Mouse (Mus musculus) stomach, embryonic 16.5 days (tissue): ENCODE data around the gene Cyp2d40. TPM values are rescaled to one million over a fixed set of nuclear protein-coding genes. Genes with fewer than 3 reads are reported as not detected.
"Not testable (repeated sequence)": the region's sequence is repeated elsewhere in the genome, so short reads cannot be mapped to it uniquely, and the experiment has no call there.

Source experiments
- ATAC-seq: fragments of 200-750 bp; cut with Nextera tagmentation; 2 replicates; pipeline ENCODE4 v1.8.0; 2017; ENCODE audit warnings: moderate number of reproducible peaks, moderate TSS enrichment; ENCODE audit not compliant: insufficient read depth, low FRiP score
- H3K27ac ChIP-seq: fragments of 300-500 bp; sonication (generic); 2 replicates; pipeline ENCODE4 v1.5.1; 2014; ENCODE audit warnings: low read length
- H3K27me3 ChIP-seq: fragments of 300-500 bp; sonication (generic); 2 replicates; pipeline ENCODE4 v1.6.1; 2014; ENCODE audit warnings: low read length, control low read depth, mixed read lengths; ENCODE audit not compliant: control insufficient read depth, insufficient read depth
- H3K36me3 ChIP-seq: fragments of 300-500 bp; sonication (generic); 2 replicates; pipeline ENCODE4 v1.6.1; 2014; ENCODE audit warnings: low read length; ENCODE audit not compliant: control insufficient read depth, insufficient read depth
- H3K4me1 ChIP-seq: fragments of 300-500 bp; sonication (generic); 2 replicates; pipeline ENCODE4 v1.6.1; 2014; ENCODE audit warnings: low read length, control low read depth, mixed read lengths; ENCODE audit not compliant: control insufficient read depth, insufficient read depth
- H3K4me2 ChIP-seq: fragments of 300-500 bp; sonication (generic); 2 replicates; pipeline ENCODE4 v1.6.1; 2014; ENCODE audit warnings: low read depth, low read length, mixed read lengths
- H3K4me3 ChIP-seq: fragments of 300-500 bp; sonication (generic); replicated peaks from 2 replicates; pipeline ENCODE4 v1.5.1; 2014; ENCODE audit warnings: mild to moderate bottlenecking, low read length
- H3K9ac ChIP-seq: fragments of 300-500 bp; sonication (generic); 2 replicates; pipeline ENCODE4 v1.6.1; 2014; ENCODE audit warnings: low read length
- H3K9me3 ChIP-seq: fragments of 300-500 bp; sonication (generic); replicated peaks from 2 replicates; pipeline ENCODE4 v1.6.1; 2016; ENCODE audit warnings: low read length, control low read depth; ENCODE audit not compliant: control insufficient read depth
- WGBS: fragments of 180-500 bp; shearing (Covaris S2); extraction: QIAGEN DNeasy Blood & Tissue Kit; methylation state at CpG from one replicate; pipeline ENCODE4 v1.1.7; 2014; 5-methylcytosine and 5-hydroxymethylcytosine counted together
- polyA plus RNA-seq: library from polyadenylated mRNA; unstranded; fragments of >200 nt; fragmentation: Nextera tagmentation; extraction: Ambion mirVana; gene quantifications from 2 replicates; pipeline ENCODE4 v1.2.1, GENCODE M21; 2015

The Cyp2d40 gene
- polyA plus RNA-seq, 1 experiment from 2014 or later: not detected

GRCm38 (mm10) chr15:82793454-82793853 is 29.5 kb upstream of the Cyp2d40 start:
- Histone ChIP-seq H3K27me3 (no peaks in the 10 kb centered on the region), H3K4me1 (no peaks in the 10 kb centered on the region), H3K27ac (peak overlapping the region; percentile 92), H3K4me2 (peak overlapping the region; percentile 38; the same call in 1 of the 2 replicates), H3K36me3 (no peaks in the 10 kb centered on the region), H3K4me3 (peak overlapping the region; percentile 30), H3K9ac (no peak overlapping the region), H3K9me3 (no peaks in the 10 kb centered on the region)
- 65% methylated on average over 1 of the region's 1 CpGs for WGBS
- ATAC-seq: peak; percentile 44; the same call in 1 of the 2 replicates

DNA sequence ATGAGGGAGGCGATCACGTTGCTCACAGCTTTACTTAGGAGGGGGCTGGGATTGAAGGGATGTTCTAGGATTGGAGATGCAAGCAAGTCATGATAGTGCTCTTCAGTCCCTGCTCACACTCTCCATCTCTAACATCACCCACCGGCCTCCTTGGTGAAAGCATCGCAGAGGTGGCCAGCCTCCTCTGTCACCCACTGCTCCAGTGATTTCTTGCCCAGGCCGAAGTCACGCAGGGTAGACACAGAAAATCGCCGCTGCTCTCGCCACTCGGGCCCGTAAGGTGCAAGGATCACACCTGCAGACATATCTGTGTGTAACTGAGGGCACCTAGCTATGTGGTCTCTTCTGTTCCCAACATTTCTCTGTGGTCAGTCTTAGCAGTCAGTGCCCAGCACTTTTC is 28.6 kb upstream of the Cyp2d40 start:
- no peaks in the 10 kb centered on the region for H3K27me3 ChIP-seq
- H3K9me3 ChIP-seq: no peaks in the 10 kb centered on the region
- no peaks in the 10 kb centered on the region for H3K36me3 ChIP-seq
- H3K9ac ChIP-seq: no peak overlapping the region
- no peak for ATAC-seq
- no peaks in the 10 kb centered on the region for H3K4me1 ChIP-seq
- H3K4me2 ChIP-seq: peak overlapping the region; percentile 30; the same call in 1 of the 2 replicates
- H3K27ac ChIP-seq: peak overlapping the region; percentile 68; the same call in 1 of the 2 replicates
- 93% methylated on average over 11 of the region's 11 CpGs for WGBS
- peak overlapping the region; percentile 24; the same call in 1 of the 2 replicates for H3K4me3 ChIP-seq

DNA sequence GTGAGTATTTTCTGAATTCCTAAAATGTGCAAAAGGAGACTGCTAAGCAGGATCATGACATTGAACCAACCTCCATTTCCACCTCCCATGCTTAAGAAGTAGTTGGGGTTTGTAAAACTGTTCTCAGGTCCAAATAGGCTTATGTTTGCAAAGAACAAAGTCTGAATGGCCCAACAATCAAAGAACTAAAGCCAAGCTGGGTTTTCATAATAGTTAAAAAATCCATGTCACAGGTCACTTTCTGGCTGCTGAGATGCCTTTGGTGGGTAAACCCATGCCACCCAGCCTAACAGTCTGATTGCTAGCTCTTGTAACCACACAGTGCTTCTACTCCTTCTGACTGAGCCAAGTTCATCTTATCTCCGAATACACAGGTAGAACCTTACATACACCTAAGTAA is 20.6 kb upstream of the Cyp2d40 start:
- Histone ChIP-seq H3K27ac (no peak overlapping the region), H3K9me3 (no peaks in the 10 kb centered on the region), H3K36me3 (no peaks in the 10 kb centered on the region), H3K4me1 (no peaks in the 10 kb centered on the region), H3K4me2 (no peak overlapping the region), H3K4me3 (no peak overlapping the region), H3K9ac (no peak overlapping the region), H3K27me3 (no peaks in the 10 kb centered on the region)
- ATAC-seq: no peak
- WGBS: 83% methylated on average over 1 of the region's 1 CpGs

DNA sequence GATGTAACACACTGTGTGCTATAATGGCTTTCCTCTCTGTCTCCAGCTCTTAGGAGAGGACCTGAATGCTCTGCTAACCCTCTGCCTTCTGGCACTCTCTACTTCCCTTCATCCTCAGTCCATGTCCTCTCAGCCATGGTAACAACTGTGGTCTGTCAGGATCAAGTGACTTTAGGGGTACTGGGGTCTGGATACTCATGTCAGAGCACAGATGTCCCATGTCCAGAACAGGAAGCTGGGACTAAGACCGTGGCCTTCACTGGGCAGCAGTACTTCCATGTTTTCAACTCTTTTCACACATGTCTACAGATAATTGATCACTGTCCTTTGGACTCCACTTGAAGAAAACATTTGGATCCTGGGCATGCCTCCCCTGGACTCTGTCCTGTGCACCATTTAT is 19.8 kb upstream of the Cyp2d40 start:
- H3K36me3 ChIP-seq: no peaks in the 10 kb centered on the region
- no peak overlapping the region for H3K4me3 ChIP-seq
- no peak overlapping the region for H3K4me2 ChIP-seq
- H3K27ac ChIP-seq: no peak overlapping the region
- H3K9me3 ChIP-seq: no peaks in the 10 kb centered on the region
- no peak for ATAC-seq
- H3K27me3 ChIP-seq: no peaks in the 10 kb centered on the region
- no peak overlapping the region for H3K9ac ChIP-seq
- whole genome bisulfite sequencing: 36% methylated on average over 1 of the region's 1 CpGs
- H3K4me1 ChIP-seq: no peaks in the 10 kb centered on the region

GRCm38 (mm10) chr15:82777856-82778255 is 13.9 kb upstream of the Cyp2d40 start:
- not testable (repeated sequence) for H3K27ac ChIP-seq, H3K9me3 ChIP-seq, H3K36me3 ChIP-seq, H3K4me2 ChIP-seq, H3K4me1 ChIP-seq, H3K4me3 ChIP-seq, ATAC-seq, H3K9ac ChIP-seq, H3K27me3 ChIP-seq
- 82% methylated on average over 5 of the region's 5 CpGs for WGBS

DNA sequence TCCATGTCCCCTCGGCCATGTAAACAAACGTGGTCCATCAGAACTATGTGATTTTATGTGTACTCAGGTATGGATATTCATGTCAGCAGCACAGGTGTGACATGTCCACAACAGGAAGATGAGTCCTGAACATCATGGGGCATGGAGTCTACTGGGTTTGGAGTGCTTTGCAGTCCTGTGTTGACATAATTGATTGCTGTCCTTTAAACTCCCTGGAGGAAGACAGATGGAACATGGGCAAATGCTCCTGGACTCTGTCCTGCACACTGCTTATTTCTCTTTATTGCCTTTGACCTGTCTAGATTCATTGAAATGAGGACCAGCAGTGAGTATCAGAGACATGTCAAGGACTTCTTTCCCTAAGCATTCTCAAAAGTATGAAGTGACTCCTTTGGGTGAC is 2.0 kb upstream of the Cyp2d40 start:
- Histone ChIP-seq H3K4me1 (no peaks in the 10 kb centered on the region), H3K4me2 (no peak overlapping the region), H3K27ac (no peak overlapping the region), H3K9me3 (no peaks in the 10 kb centered on the region), H3K27me3 (no peaks in the 10 kb centered on the region), H3K9ac (no peak overlapping the region), H3K4me3 (no peak overlapping the region), H3K36me3 (no peaks in the 10 kb centered on the region)
- 79% methylated on average over 2 of the region's 2 CpGs for WGBS
- no peak for ATAC-seq

DNA sequence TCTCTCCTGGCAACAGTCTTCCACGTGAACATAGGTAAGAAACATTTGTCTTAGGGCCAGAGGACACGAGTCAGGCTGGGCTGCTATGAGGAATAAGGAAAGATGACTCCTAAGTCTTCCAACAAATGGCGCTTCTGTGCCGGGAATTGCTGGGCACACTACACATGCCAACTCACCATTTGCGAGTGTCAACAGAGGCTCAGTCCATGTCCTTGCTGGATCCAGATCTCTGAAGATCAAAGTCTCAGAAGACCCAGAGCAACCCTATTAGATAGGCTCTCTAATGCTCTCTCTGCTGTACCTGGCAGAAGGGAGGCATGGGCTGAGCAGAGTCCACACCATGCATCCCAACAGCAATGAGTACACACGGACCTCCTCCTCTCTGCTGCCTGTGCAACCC is 898 bp upstream of the Cyp2d40 start:
- Histone ChIP-seq H3K9ac (no peak overlapping the region), H3K9me3 (no peaks in the 10 kb centered on the region), H3K36me3 (no peaks in the 10 kb centered on the region), H3K4me1 (no peaks in the 10 kb centered on the region), H3K27ac (no peak overlapping the region), H3K27me3 (no peaks in the 10 kb centered on the region), H3K4me2 (no peak overlapping the region), H3K4me3 (no peak overlapping the region)
- WGBS: 85% methylated on average over 6 of the region's 6 CpGs
- ATAC-seq: no peak

DNA sequence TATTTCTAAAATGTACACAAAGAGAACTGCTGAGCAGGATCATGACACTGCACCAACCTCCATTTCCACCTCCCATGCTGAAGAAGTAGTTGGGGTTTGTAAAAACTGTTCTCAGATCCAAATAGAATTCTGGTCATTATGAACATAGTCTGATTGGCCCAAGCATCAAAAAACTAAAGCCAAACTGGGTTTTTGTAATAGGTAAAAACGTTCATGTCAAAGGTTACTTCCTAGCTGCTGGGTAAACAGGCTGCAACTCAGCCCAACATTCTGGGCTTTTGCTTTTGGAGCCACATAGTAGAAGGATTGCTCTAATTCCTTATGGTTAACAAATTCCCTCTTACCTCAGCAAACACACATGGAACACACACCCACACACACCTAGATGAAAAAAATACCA is 15.8 kb downstream of the Cyp2d40 start:
- Histone ChIP-seq H3K27ac (no peak overlapping the region), H3K4me2 (no peak overlapping the region), H3K27me3 (no peaks in the 10 kb centered on the region), H3K9ac (no peak overlapping the region), H3K4me1 (no peaks in the 10 kb centered on the region), H3K36me3 (no peaks in the 10 kb centered on the region), H3K9me3 (no peaks in the 10 kb centered on the region), H3K4me3 (no peak overlapping the region)
- 51% methylated on average over 1 of the region's 1 CpGs for WGBS
- ATAC-seq: no peak

DNA sequence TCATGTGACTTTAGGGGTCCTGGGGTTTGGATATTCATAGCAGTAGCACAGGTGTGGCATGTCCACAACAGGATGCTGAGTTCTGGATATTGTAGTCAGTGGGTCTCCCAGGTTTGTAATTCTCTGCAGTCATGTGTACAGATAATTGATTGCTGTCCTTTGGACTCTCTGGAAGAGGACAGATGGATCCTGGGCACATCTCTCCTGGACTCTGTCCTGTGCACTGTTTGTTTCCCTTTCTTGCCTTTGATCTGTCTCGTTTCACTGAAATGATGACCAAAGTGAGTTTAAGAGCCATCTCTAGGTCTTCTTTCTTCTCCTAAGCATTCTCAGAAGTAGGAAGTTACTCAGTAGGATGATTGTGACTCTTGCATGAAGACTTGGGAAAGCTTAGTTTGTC is 16.5 kb downstream of the Cyp2d40 start:
- Histone ChIP-seq H3K27me3 (no peaks in the 10 kb centered on the region), H3K36me3 (no peaks in the 10 kb centered on the region), H3K4me1 (no peaks in the 10 kb centered on the region), H3K9me3 (no peaks in the 10 kb centered on the region), H3K9ac (no peak overlapping the region), H3K27ac (no peak overlapping the region), H3K4me2 (no peak overlapping the region), H3K4me3 (no peak overlapping the region)
- no peak for ATAC-seq
- 48% methylated on average over 1 of the region's 1 CpGs for WGBS
